Mouse (Mus musculus) right cerebral cortex, postnatal 36 days (tissue): ENCODE data around the gene Wdr53.
"Not testable (repeated sequence)": the region's sequence is repeated elsewhere in the genome, so short reads cannot be mapped to it uniquely, and the experiment has no call there.

Experiments used
- DNase-seq, 2 experiments: peaks; one replicate each; pipeline ENCODE4 v3.0.0; 2022; ENCODE audit warnings: low spot score in 2 of 2, mixed read lengths in 1 of 2

The Wdr53 gene

DNA sequence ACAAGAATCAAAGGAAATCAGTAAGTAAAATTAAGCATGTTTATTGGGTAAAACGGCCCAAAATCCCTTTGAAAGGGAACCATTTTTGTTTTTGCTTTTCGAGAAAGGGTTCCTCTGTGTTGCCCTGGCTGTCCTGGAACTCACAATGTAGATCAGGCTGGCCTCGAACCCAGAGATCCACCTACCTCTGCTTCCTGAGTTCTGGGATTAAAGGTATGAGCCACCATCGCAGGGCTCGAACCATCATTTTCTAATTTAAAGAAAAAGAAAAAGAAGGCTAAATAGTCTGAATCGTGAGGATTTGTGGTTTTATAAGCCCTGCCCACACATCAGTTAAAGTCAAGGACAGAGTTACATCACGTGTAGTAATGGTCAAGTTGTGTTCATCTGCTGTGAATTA, 31.4 kb downstream of the Wdr53 start:
- DNase-seq: no peak

GRCm38 (mm10) chr16:32280211-32280610, 33.2 kb downstream of the Wdr53 start:
- no peak for DNase-seq

- DNase-seq: no peak
Measured at GRCm38 (mm10) chr16:32282608-32283007, 35.6 kb downstream of the Wdr53 start.

DNA sequence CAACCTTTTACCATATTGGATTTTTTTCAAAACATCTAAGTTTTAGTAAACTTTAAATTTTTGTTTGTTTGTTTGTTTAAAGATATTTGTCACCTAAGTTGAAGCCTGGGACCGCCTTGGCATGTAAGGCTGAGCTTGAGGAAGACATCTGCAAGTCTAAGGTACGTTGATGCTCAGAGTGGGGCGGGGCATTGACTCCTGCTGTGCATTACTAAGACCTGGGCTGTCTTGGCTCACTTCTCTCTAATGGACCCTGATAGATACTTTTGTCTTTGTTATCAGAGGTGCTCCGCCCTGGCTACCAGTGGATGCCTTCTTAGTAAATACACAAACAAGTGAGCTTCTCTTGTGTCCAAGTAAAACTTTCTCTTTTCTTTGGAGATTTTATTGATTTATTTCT, 44.8 kb downstream of the Wdr53 start:
- no peak for DNase-seq

DNA sequence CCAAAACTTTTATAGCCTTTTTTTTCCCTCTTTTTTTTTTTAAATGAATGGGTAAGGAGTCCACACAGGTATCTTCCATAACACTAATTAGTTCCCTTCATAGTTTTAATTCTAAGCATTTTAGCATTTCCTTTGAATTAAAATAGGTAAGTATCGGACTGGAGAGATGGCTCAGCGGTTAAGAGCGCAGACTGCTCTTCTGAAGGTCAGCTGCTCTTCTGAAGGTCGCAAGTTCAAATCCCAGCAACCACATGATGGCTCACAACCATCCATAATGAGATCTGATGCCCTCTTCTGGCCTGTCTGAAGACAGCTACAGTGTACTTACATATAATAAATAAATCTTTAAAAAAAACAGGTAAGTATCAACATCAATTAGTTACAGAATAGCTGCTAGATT, 52.6 kb downstream of the Wdr53 start:
- DNase-seq: not testable (repeated sequence)

DNA sequence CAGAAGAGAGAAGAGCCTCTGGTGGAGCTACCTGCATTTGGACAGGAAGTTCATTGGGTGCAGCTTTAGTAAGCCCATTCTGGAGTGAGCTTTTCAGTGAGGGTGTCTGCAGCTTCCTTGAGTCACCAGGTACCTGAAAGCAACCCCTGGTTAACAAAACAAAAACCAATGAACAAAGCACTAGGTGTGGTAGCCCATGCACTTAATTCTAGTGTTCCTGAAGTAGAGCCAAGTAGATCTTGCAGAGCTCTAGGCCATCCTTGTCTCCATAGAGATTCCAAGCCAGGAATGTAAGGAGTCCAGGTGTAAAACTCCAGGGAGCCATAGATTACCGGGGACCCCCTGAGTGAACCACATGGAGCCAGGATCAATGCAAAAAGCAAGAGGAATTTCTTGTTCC, 56.0 kb downstream of the Wdr53 start:
- no peak for DNase-seq

DNA sequence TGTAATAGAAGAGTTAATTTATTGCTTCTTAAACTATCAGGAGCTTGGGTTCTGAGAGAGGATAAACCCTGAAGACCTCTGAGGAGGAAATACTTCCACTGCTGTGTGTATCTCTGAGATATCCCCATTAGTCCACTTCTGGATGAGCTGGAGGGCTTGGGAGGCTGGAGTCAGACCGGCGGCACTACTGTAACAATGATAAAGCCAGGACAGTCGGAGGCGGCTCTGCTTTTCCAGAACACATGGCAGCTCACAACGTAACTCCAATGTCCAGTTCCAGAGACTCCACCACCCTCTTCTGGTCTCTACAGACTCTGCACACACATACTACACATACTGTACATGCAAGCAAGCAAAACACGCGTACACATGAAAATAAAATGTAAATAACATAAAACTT, 56.9 kb downstream of the Wdr53 start:
- DNase-seq: no peak
